Mouse (Mus musculus) neutrophil, adult 65 days (primary cell): ENCODE results near the gene Gm10718. TPM values are rescaled to one million over a fixed set of nuclear protein-coding genes. Genes with fewer than 3 reads are reported as not detected.

Experiments used
- total RNA-seq: library from RNA; stranded (reverse); gene quantifications from 2 replicates; pipeline ENCODE4 v1.2.4, GENCODE M21; 2023

Gene Gm10718
- total RNA-seq: 7.6 and 13.4 TPM in 2 replicates

GRCm38 (mm10) chr9:3023312-3023984 lies at the start of gene Gm10718:
Gm10718 (plus strand) TSS chr9:3023547.

GRCm38 (mm10) chr9:3000445-3000972 lies 22.8 kb upstream of the Gm10718 start, which contains the start of gene Gm10722:
Gm10722 (plus strand) TSS chr9:3000922.

GRCm38 (mm10) chr9:3002794-3003396 lies 20.5 kb upstream of the Gm10718 start, which contains the start of gene Gm11168:
Gm11168 (plus strand) TSS chr9:3003346.

GRCm38 (mm10) chr9:3012733-3013279 lies 10.5 kb upstream of the Gm10718 start, which contains the start of gene Gm10721:
Gm10721 (plus strand) TSS chr9:3013140.

GRCm38 (mm10) chr9:3015354-3015753 lies 8.0 kb upstream of the Gm10718 start, which contains the start of gene Gm10720:
Gm10720 (plus strand) TSS chr9:3015654.

GRCm38 (mm10) chr9:3017108-3017507 lies 6.2 kb upstream of the Gm10718 start, which contains the start of gene Gm10719:
Gm10719 (plus strand) TSS chr9:3017408.

GRCm38 (mm10) chr9:3024912-3025467 lies 1.6 kb downstream of the Gm10718 start, which contains the start of gene Gm10717:
Gm10717 (plus strand) TSS chr9:3025417.

GRCm38 (mm10) chr9:3034299-3034698 lies 11.0 kb downstream of the Gm10718 start, which contains the start of gene Gm17535:
Gm17535 (plus strand) TSS chr9:3034599.

GRCm38 (mm10) chr9:3036577-3036976 lies 13.2 kb downstream of the Gm10718 start, which contains the start of gene Gm10715:
Gm10715 (plus strand) TSS chr9:3036877.

Other genes starting within 250 kb of the Gm10718 start
- not detected in 2 replicates for gene Gm10722, start 22.6 kb upstream of the Gm10718 start, total RNA-seq
- 1.1 and 2.7 TPM in 2 replicates for gene Gm11168, start 20.2 kb upstream of the Gm10718 start, total RNA-seq
- gene Gm10721, start 10.4 kb upstream of the Gm10718 start, total RNA-seq: 0.75 and 4.1 TPM in 2 replicates
- not detected in 2 replicates for gene Gm10720, start 7.9 kb upstream of the Gm10718 start, total RNA-seq
- 3.8 and 5.6 TPM in 2 replicates for gene Gm10719, start 6.1 kb upstream of the Gm10718 start, total RNA-seq
- gene Gm10717, start 1.9 kb downstream of the Gm10718 start, total RNA-seq: 1.3 and 2.9 TPM in 2 replicates
- not detected in 2 replicates for gene Gm17535, start 11.1 kb downstream of the Gm10718 start, total RNA-seq
- gene Gm10715, start 13.3 kb downstream of the Gm10718 start, total RNA-seq: not detected in 2 replicates